Mouse (Mus musculus) limb, embryonic 10.5 days (tissue): ENCODE results near the gene Map3k5. TPM values are rescaled to one million over a fixed set of nuclear protein-coding genes. Genes with fewer than 3 reads are reported as not detected.

Experiments used
- DNase-seq: peaks from one replicate; pipeline ENCODE4 v3.0.0-alpha.2; 2017; ENCODE audit warnings: low spot score
- H3K27ac ChIP-seq: fragments of 300-500 bp; sonication (generic); 2 replicates; pipeline ENCODE4 v1.5.1; 2016; ENCODE audit warnings: mild to moderate bottlenecking
- H3K27me3 ChIP-seq: fragments of 300-500 bp; sonication (generic); 2 replicates; pipeline ENCODE4 v1.6.1; 2016; ENCODE audit warnings: low read depth, mild to moderate bottlenecking; ENCODE audit not compliant: poor library complexity, severe bottlenecking
- H3K36me3 ChIP-seq: fragments of 300-500 bp; sonication (generic); 2 replicates; pipeline ENCODE4 v1.6.1; 2016; ENCODE audit warnings: mild to moderate bottlenecking, moderate library complexity
- H3K4me1 ChIP-seq: fragments of 300-500 bp; sonication (generic); 2 replicates; pipeline ENCODE4 v1.6.1; 2016
- H3K4me3 ChIP-seq: fragments of 300-500 bp; sonication (generic); 2 replicates; pipeline ENCODE4 v1.5.1; 2016; ENCODE audit warnings: mild to moderate bottlenecking, moderate library complexity
- H3K9me3 ChIP-seq: fragments of 300-500 bp; sonication (generic); replicated peaks from 2 replicates; pipeline ENCODE4 v1.6.1; 2016; ENCODE audit warnings: mild to moderate bottlenecking
- WGBS: fragments of 180-500 bp; shearing (Covaris S2); methylation state at CpG from one replicate; pipeline ENCODE4 v1.1.7; 2016; 5-methylcytosine and 5-hydroxymethylcytosine counted together
- polyA plus RNA-seq: library from polyadenylated mRNA; unstranded; fragments of >200 nt; fragmentation: Nextera tagmentation; extraction: Ambion mirVana; gene quantifications from 2 replicates; pipeline ENCODE4 v1.2.1, GENCODE M21; 2016

Gene Map3k5
- polyA plus RNA-seq, 1 experiment from 2014 or later = 0.44 TPM

GRCm38 (mm10) chr10:20092371-20092770 is 158.1 kb downstream of the Map3k5 start:
- H3K9me3 ChIP-seq = no peaks in the 10 kb centered on the region
- 98% methylated on average over 3 of the region's 3 CpGs for WGBS

GRCm38 (mm10) chr10:20101456-20101855 is 167.2 kb downstream of the Map3k5 start:
- H3K27ac ChIP-seq = no peak overlapping the region
- 94% methylated on average over 6 of the region's 6 CpGs for WGBS
- H3K27me3 ChIP-seq = no peaks in the 10 kb centered on the region
- H3K9me3 ChIP-seq = no peaks in the 10 kb centered on the region
- DNase-seq = no peak
- no peaks in the 10 kb centered on the region for H3K4me1 ChIP-seq
- no peaks in the 10 kb centered on the region for H3K36me3 ChIP-seq
- no peak overlapping the region for H3K4me3 ChIP-seq

More at GRCm38 (mm10) chr10:20092371-20092770, 158.1 kb downstream of the Map3k5 start:
- no peaks in the 10 kb centered on the region for H3K36me3 ChIP-seq
- H3K4me1 ChIP-seq = no peaks in the 10 kb centered on the region
- H3K4me3 ChIP-seq = no peak overlapping the region
- H3K27ac ChIP-seq = no peak overlapping the region
- no peak for DNase-seq
- no peaks in the 10 kb centered on the region for H3K27me3 ChIP-seq

- no peak for DNase-seq
- 62% methylated on average over 8 of the region's 8 CpGs for WGBS
Observed at GRCm38 (mm10) chr10:20104271-20104931, 170.1 kb downstream of the Map3k5 start.

DNA sequence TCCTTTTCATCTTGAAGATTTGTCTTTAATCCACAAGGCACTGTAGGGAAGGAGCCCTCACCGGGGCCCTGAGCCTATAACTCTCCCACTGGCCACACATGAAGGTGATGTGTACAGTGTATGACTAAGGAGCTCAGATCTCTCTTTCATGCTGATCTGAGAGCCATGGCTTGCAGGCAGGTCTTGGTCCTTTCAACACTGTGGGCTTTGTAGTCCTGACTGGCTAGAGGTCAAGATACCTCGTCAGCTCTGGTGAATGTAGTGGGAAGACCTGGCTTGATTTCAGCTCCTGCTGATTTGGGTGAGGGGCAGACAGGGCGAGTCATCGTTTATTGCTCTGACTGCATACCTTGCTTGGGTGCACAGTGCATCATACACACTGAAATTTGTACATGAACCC is 171.3 kb downstream of the Map3k5 start:
- Histone ChIP-seq H3K36me3 (no peaks in the 10 kb centered on the region), H3K9me3 (no peaks in the 10 kb centered on the region), H3K27ac (no peak overlapping the region), H3K4me3 (no peak overlapping the region), H3K4me1 (no peaks in the 10 kb centered on the region), H3K27me3 (no peaks in the 10 kb centered on the region)
- DNase-seq = no peak
- WGBS = 85% methylated on average over 4 of the region's 4 CpGs

More at GRCm38 (mm10) chr10:20104271-20104931, 170.1 kb downstream of the Map3k5 start:
- H3K36me3 ChIP-seq = no peaks in the 10 kb centered on the region
- H3K27me3 ChIP-seq = no peaks in the 10 kb centered on the region
- H3K4me1 ChIP-seq = no peaks in the 10 kb centered on the region
- H3K4me3 ChIP-seq = no peak overlapping the region
- no peak overlapping the region for H3K27ac ChIP-seq
- no peaks in the 10 kb centered on the region for H3K9me3 ChIP-seq

DNA sequence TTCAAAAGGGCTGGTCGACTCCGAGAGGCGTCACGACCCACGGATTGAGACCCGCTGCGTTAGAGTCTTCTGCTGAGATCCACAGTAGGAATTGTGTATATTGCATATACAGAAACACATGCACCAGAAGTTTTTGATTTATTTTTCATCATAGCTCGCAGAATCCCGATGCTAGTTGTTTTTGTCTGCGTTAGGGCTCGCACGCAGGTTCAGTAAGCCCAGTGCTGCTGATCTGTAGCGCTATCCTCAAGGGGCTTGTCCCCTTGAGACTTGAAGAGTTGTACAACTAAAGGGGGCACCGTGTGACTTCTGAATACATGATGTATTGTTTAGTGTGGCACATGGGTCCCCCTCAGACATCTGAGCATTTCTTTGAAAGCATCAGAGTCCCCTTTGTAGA is 172.8 kb downstream of the Map3k5 start:
- Histone ChIP-seq H3K4me1 (0 out of 2 replicates have a peak, but pooled peaks cover under 1% of the 10 kb centered on the region), H3K4me3 (no peak overlapping the region), H3K9me3 (no peaks in the 10 kb centered on the region), H3K27me3 (no peaks in the 10 kb centered on the region), H3K36me3 (no peaks in the 10 kb centered on the region), H3K27ac (no peak overlapping the region)
- no peak for DNase-seq
- WGBS = 94% methylated on average over 14 of the region's 14 CpGs

DNA sequence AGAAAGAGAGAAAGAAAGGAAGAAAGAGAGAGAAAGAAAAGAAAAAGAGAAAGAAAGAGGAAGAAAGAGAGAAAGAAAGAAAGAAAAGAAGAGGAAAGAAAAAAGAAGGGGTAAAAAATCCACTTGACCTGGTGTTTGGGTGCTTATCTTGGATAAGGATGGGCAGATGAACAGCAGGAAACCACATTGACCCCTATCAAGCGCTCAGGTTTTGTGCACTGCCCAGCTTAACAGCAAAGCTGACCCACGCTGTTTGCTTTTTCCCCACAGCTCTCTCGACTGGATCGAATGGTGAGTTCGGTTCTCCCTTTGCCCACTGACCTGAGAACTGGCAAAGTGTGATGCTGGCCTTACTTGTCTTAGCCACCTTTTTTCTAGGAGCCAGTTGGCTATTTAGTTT is 177.2 kb downstream of the Map3k5 start:
- Histone ChIP-seq H3K36me3 (no peaks in the 10 kb centered on the region), H3K27me3 (no peaks in the 10 kb centered on the region), H3K4me3 (no peak overlapping the region), H3K9me3 (no peaks in the 10 kb centered on the region), H3K4me1 (0 out of 2 replicates have a peak, but pooled peaks cover 2% of the 10 kb centered on the region), H3K27ac (no peak overlapping the region)
- 93% methylated on average over 5 of the region's 5 CpGs for WGBS
- DNase-seq = no peak

DNA sequence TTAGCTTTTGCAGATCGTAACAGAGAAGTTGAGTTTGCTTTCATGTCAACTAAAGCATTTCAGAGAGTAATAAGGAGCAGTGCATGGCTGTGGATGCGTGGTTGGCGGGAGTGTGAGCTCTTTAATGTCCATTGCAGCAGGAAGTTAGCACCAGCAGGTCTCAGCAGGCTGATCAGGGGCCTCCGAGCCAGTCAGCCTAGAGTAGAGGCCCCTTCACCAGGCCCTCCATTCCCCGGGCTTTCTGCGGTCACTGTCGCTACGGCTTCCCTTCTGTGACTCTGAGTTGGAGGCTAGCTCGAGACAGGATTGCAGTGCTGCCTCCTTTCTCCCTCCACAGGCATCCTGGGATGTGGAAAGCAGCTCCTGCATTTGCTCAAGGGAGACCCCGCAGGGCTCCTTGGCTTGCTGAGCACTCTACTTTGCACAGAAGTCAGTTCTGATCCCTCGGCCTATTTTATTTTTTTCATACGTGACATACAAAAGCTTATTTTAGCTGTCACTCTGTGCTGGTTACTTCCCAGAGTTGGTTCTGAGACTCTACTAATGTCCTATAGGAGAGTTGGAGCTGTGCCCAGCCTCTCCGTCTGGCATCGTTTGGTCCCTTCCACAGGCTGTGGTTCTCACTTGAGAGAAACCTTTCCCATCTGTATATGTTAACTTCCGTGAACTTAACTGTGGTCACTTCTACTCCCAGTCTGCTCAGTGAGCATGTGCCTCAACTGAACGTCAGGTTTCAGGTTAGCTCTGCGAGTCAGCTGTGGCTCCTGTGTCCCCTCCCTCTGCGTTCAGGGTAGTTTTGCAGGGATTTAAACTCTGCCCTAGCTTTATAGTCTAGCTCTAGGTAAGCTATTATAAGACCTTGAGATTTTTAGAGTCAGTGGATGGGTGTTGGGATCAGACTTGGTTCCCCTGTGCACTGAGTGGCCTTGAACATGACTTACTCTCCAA is 178.0 kb downstream of the Map3k5 start:
- no peak overlapping the region for H3K4me3 ChIP-seq
- WGBS = 84% methylated on average over 18 of the region's 18 CpGs
- H3K27ac ChIP-seq = no peak overlapping the region
- H3K27me3 ChIP-seq = no peaks in the 10 kb centered on the region
- H3K36me3 ChIP-seq = no peaks in the 10 kb centered on the region
- H3K9me3 ChIP-seq = no peaks in the 10 kb centered on the region
- H3K4me1 ChIP-seq = 0 out of 2 replicates have a peak, but pooled peaks cover 2% of the 10 kb centered on the region
- DNase-seq = no peak

DNA sequence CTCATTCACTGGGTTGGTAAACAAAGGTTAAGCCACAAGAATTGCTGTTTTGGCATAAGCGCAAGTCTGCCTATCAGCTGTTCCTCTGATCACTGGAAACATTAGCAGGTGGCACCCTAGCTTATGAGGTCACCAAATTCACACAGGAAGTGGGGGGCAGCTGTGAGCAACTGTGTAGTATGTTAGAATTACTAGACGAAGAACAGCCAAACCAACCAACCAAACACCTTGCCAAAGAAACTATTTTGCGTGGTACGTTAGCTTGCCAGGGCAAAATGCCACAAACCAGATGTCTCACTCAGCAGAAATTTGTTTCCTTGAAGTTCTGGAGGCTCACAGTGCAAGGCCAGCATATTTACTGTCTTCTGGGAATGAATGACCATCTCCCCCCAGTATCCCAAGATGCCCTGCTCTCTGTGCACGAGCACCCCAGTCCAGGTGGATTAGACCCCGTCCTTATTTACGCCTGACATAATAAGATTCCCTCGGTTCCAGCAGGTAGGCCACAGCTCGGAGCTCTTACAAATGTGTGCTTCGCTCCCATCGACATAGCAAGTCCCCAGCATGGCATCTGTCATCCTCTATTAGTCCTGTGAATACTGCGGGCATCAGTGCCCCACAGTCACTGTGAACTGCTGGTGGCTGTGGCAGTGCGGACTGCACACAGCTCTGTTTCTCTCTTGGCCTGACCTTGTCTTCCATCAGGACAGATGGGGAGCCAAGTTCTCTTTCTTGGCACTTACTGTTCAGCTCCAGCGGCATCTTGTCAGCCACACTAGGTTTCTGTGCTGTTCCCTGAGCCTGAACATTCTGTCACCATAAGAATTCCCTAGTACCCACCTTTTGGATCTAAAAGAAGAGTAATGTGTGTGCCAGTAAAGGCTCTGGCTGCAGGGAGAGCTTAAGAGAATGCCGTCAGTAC is 185.5 kb downstream of the Map3k5 start:
- DNase-seq = no peak
- Histone ChIP-seq H3K27ac (no peak overlapping the region), H3K9me3 (no peaks in the 10 kb centered on the region), H3K4me3 (no peak overlapping the region), H3K4me1 (no peaks in the 10 kb centered on the region), H3K27me3 (no peaks in the 10 kb centered on the region), H3K36me3 (no peaks in the 10 kb centered on the region)
- 95% methylated on average over 15 of the region's 15 CpGs for WGBS

DNA sequence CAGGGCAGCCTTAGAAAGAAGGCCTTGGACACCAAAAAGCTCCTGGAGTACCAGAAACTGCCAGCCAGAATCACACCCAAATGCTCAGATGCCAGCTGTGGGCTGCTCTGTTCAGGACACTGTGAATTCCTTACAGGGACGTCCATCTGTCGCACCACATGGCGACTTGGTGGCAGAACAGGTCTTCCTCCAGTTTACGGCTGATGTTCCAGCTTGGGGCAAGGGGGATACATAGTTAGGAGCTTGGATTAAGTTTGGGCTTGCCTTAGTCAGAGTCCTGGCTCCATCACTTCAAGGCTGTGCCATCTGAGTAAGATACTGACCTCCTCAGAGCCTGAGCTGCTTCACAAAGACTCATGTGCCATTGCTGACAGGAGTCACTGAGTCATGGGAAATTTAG is 187.7 kb downstream of the Map3k5 start:
- no peaks in the 10 kb centered on the region for H3K4me1 ChIP-seq
- no peak for DNase-seq
- no peak overlapping the region for H3K27ac ChIP-seq
- H3K9me3 ChIP-seq = no peaks in the 10 kb centered on the region
- no peaks in the 10 kb centered on the region for H3K27me3 ChIP-seq
- H3K36me3 ChIP-seq = no peaks in the 10 kb centered on the region
- H3K4me3 ChIP-seq = no peak overlapping the region
- WGBS = 79% methylated on average over 4 of the region's 4 CpGs

DNA sequence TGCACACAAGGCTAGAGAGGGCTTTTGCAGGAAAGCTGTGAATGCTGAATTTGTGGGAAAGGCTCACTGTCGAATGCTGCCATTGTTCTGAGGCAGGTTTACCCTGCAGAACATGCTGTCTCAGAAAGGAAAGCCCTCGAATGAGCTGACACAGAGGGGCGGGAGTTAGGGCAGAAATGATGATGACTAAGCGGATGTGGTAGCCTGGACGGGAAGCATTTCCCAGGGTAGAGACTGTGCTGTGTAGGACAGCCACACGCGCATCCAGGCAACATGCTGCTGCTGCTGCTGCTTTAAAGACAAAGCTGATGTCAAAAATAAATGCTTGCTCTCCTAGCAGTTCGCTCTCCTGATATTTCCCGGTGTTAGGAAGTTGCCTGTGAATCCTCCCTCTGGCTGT is 189.1 kb downstream of the Map3k5 start:
- H3K9me3 ChIP-seq = no peaks in the 10 kb centered on the region
- no peaks in the 10 kb centered on the region for H3K27me3 ChIP-seq
- WGBS = 74% methylated on average over 9 of the region's 9 CpGs
- no peak overlapping the region for H3K27ac ChIP-seq
- no peak for DNase-seq
- no peaks in the 10 kb centered on the region for H3K36me3 ChIP-seq
- H3K4me1 ChIP-seq = no peaks in the 10 kb centered on the region
- H3K4me3 ChIP-seq = no peak overlapping the region

DNA sequence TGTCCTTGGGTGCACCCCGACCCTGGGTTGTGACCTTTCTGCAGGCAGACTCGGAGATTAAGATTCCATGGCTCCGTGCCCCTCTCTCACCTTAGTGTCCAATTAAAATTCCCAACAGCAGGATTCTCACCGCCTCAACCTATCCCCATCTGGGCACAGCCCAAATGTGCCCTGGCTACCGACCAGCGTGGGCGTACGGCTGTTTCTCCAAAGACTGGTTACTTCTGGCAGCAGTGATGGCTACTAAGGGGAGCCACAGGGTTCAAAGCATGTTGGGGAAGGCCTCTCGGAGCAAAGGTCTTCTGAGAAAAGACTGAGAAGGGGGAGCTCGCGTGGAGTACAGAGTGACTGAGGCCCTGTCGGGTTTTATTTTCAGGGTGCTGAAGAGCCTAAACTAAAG is 190.3 kb downstream of the Map3k5 start:
- no peaks in the 10 kb centered on the region for H3K9me3 ChIP-seq
- H3K36me3 ChIP-seq = no peaks in the 10 kb centered on the region
- no peaks in the 10 kb centered on the region for H3K27me3 ChIP-seq
- H3K27ac ChIP-seq = no peak overlapping the region
- no peak overlapping the region for H3K4me3 ChIP-seq
- no peaks in the 10 kb centered on the region for H3K4me1 ChIP-seq
- WGBS = 90% methylated on average over 12 of the region's 12 CpGs
- no peak for DNase-seq

DNA sequence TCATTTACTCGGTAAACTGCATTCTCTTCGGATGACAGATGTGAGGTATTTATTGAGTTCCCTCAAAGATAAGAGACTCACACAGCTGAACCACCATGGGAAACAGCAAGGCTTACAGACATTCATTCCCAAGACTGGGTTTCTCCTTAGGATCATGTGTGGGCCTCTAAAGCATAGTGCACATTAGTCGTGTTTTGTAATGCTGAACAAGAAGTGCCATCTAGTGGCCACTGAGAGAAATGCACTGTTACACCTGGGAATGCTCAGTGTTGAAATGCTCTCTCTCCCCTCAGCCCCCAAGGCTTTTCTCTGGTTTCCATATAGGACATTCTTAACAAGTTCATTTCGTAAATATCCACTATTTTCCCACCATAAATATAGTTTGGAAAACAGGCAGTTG is 191.0 kb downstream of the Map3k5 start:
- no peaks in the 10 kb centered on the region for H3K27me3 ChIP-seq
- H3K4me3 ChIP-seq = no peak overlapping the region
- no peaks in the 10 kb centered on the region for H3K36me3 ChIP-seq
- 51% methylated on average over 4 of the region's 4 CpGs for WGBS
- no peak overlapping the region for H3K27ac ChIP-seq
- H3K4me1 ChIP-seq = no peaks in the 10 kb centered on the region
- peak; percentile 52 for DNase-seq
- H3K9me3 ChIP-seq = no peaks in the 10 kb centered on the region
